17 mouse cellular contexts compared by ENCODE assay signal in genomic region chr7:65713782-65714181, GRCm38 (mm10). TPM values are rescaled to one million over a fixed set of nuclear protein-coding genes. Genes with fewer than 3 reads are reported as not detected.
A peak's percentile ranks its signal among the peaks of the same experiment; 100 is the strongest.
DNase-seq lines count a peak whose midpoint lies in the region; ATAC-seq and TF ChIP-seq lines count a peak whose summit lies in the region.
"Had no signal": no experiment of that assay in that cellular context is flagged by ENCODE, and none has a peak within 500 bp of the region (broad histone marks: within the 10 kb centered on the region; RNA-seq: fewer than 3 reads in every experiment).

No protein-coding gene starts in this region.

- peak; percentile 31; the same call in 1 of the 2 replicates for TF ChIP-seq CTCF in intestine, postnatal 0 days (IDR thresholded peaks at IDR 0.05; ENCODE audit: low read depth)
- peak; percentile 39; the same call in 1 of the 2 replicates for TF ChIP-seq CTCF in lung, embryonic 14.5 days (IDR thresholded peaks at IDR 0.05; ENCODE audit: low read depth)
- peak; percentile 6 for TF ChIP-seq CTCF in ES-Bruce4 (IDR thresholded peaks at IDR 0.05; ENCODE audit: low read depth, low read length)

- no peaks in the 10 kb centered on the region for H3K36me3 ChIP-seq in intestine, postnatal 0 days (ENCODE audit: control insufficient read depth, insufficient read depth)
- H3K36me3 ChIP-seq in intestine, embryonic 15.5 days, result no peaks in the 10 kb centered on the region
- no peaks in the 10 kb centered on the region for H3K36me3 ChIP-seq in lung, embryonic 14.5 days (ENCODE audit: insufficient read depth)
- no peaks in the 10 kb centered on the region for H3K36me3 ChIP-seq in ES-Bruce4 (ENCODE audit: control insufficient read depth, insufficient read depth, low read length, poor library complexity, severe bottlenecking)
- H3K36me3 ChIP-seq: limb, embryonic 10.5 days had no signal

- ATAC-seq in intestine, postnatal 0 days, result no peak
- ATAC-seq in intestine, embryonic 15.5 days, result no peak
- no peak for ATAC-seq in lung, embryonic 14.5 days (ENCODE audit: insufficient read depth)
- ATAC-seq: liver, postnatal 0 days had no signal

- peak; percentile 13 for DNase-seq in lung, embryonic 14.5 days
- DNase-seq in lung, postnatal 25 days (ENCODE audit: low spot score), result no peak
- DNase-seq in A20 (ENCODE audit: low read depth, low spot score), result peak; percentile 84
- no peak for DNase-seq in yolk sac, embryonic 10.5 days (ENCODE audit: low spot score)
- no peak for DNase-seq in thymus, postnatal 0 days (ENCODE audit: low spot score)
- DNase-seq: cerebellum, adult 8-10 months; kidney, postnatal 14 days; liver, postnatal 0 days; right cerebral cortex, postnatal 25 days; thymus, adult 18-20 months had no signal

- H3K4me1 ChIP-seq in intestine, postnatal 0 days (replicated peaks; ENCODE audit: control insufficient read depth, insufficient read depth, low read length), result no peaks in the 10 kb centered on the region
- no peaks in the 10 kb centered on the region for H3K4me1 ChIP-seq in intestine, embryonic 15.5 days (replicated peaks)
- H3K4me1 ChIP-seq in lung, embryonic 14.5 days (ENCODE audit: insufficient read depth), result no peaks in the 10 kb centered on the region
- no peaks in the 10 kb centered on the region for H3K4me1 ChIP-seq in ES-Bruce4 (ENCODE audit: control insufficient read depth, insufficient read depth, low read length)

- no peaks in the 10 kb centered on the region for H3K27me3 ChIP-seq in intestine, postnatal 0 days (replicated peaks; ENCODE audit: control insufficient read depth, insufficient read depth, low read length)
- no peaks in the 10 kb centered on the region for H3K27me3 ChIP-seq in intestine, embryonic 15.5 days (replicated peaks)
- no peaks in the 10 kb centered on the region for H3K27me3 ChIP-seq in lung, embryonic 14.5 days (ENCODE audit: insufficient read depth, low read length)
- H3K27me3 ChIP-seq in ES-Bruce4 (ENCODE audit: control insufficient read depth, insufficient read depth, low read length, poor library complexity, severe bottlenecking), result no peaks in the 10 kb centered on the region

- no peak overlapping the region for H3K27ac ChIP-seq in intestine, postnatal 0 days (ENCODE audit: low read depth, low read length)
- no peak overlapping the region for H3K27ac ChIP-seq in intestine, embryonic 15.5 days
- H3K27ac ChIP-seq in lung, embryonic 14.5 days (ENCODE audit: low read depth), result no peak overlapping the region
- no peak overlapping the region for H3K27ac ChIP-seq in ES-Bruce4 (ENCODE audit: insufficient read depth, low read length)
- H3K27ac ChIP-seq: hindbrain, embryonic 14.5 days; limb, embryonic 10.5 days had no signal

- WGBS in intestine, postnatal 0 days, result 71% methylated on average over 5 of the region's 5 CpGs
- WGBS in intestine, embryonic 15.5 days, result 62% methylated on average over 5 of the region's 5 CpGs
- WGBS in lung, embryonic 14.5 days, result 58% methylated on average over 5 of the region's 5 CpGs

- H3K9ac ChIP-seq in intestine, postnatal 0 days (ENCODE audit: low read depth, low read length), result no peak overlapping the region
- no peak overlapping the region for H3K9ac ChIP-seq in intestine, embryonic 15.5 days
- H3K9ac ChIP-seq in lung, embryonic 14.5 days, result no peak overlapping the region
- no peak overlapping the region for H3K9ac ChIP-seq in ES-Bruce4 (ENCODE audit: low read depth, poor library complexity, severe bottlenecking)
- H3K9ac ChIP-seq: hindbrain, embryonic 14.5 days; liver, postnatal 0 days had no signal

- no peaks in the 10 kb centered on the region for H3K9me3 ChIP-seq in intestine, postnatal 0 days (ENCODE audit: control insufficient read depth)
- no peaks in the 10 kb centered on the region for H3K9me3 ChIP-seq in intestine, embryonic 15.5 days
- H3K9me3 ChIP-seq in lung, embryonic 14.5 days (ENCODE audit: low read depth, low read length), result no peaks in the 10 kb centered on the region
- no peaks in the 10 kb centered on the region for H3K9me3 ChIP-seq in ES-Bruce4 (replicated peaks; ENCODE audit: control insufficient read depth, insufficient read depth, low read length, poor library complexity, severe bottlenecking)
- H3K9me3 ChIP-seq: limb, embryonic 10.5 days had no signal

- TF ChIP-seq POLR2A in ES-Bruce4 (IDR thresholded peaks at IDR 0.05; ENCODE audit: insufficient read depth, low read length), result no peak

- H3K4me3 ChIP-seq in intestine, postnatal 0 days (ENCODE audit: low read depth, low read length), result no peak overlapping the region
- H3K4me3 ChIP-seq in intestine, embryonic 15.5 days (replicated peaks), result no peak overlapping the region
- H3K4me3 ChIP-seq in lung, embryonic 14.5 days (ENCODE audit: low read depth, low read length), result no peak overlapping the region
- no peak overlapping the region for H3K4me3 ChIP-seq in ES-Bruce4 (ENCODE audit: low read depth, low read length)
- H3K4me3 ChIP-seq: limb, embryonic 10.5 days; myocyte had no signal

- no peak overlapping the region for H3K4me2 ChIP-seq in intestine, postnatal 0 days (replicated peaks; ENCODE audit: low read depth)
- no peak overlapping the region for H3K4me2 ChIP-seq in intestine, embryonic 15.5 days (replicated peaks)
- H3K4me2 ChIP-seq in lung, embryonic 14.5 days, result no peak overlapping the region
- H3K4me2 ChIP-seq: heart, embryonic 11.5 days; hindbrain, embryonic 14.5 days had no signal

- no peak for TF ChIP-seq EP300 in ES-Bruce4 (IDR thresholded peaks at IDR 0.05; ENCODE audit: insufficient read depth, low read depth, low read length)

RNA-seq across cellular contexts. Expression of gene Tm2d3, which starts 22.8 kb away (rescaled TPM):
- 55.2 and 62.4 TPM in 2 replicates for polyA plus RNA-seq in intestine, postnatal 0 days (2015; fragmentation: Nextera tagmentation; extraction: Ambion mirVana)
- polyA plus RNA-seq in intestine, embryonic 15.5 days (2015; fragmentation: Nextera tagmentation; extraction: Ambion mirVana), result 79.2 and 88.1 TPM in 2 replicates
- polyA plus RNA-seq in lung, embryonic 14.5 days (2014; fragmentation: Nextera tagmentation; extraction: Ambion mirVana), result 70.4 and 76.3 TPM in 2 replicates
- polyA plus RNA-seq in ES-Bruce4 (2011; ENCODE audit: insufficient read depth, insufficient read length, low read depth, missing spikeins), result 41.0 and 46.3 TPM in 2 replicates
- 63.2 and 69.0 TPM in 2 replicates for polyA plus RNA-seq in thymus, postnatal 0 days (2015; fragmentation: Nextera tagmentation; extraction: Ambion mirVana)

Comparison
In these comparisons a context has a peak if more than half of its experiments do, and no peak if none do; other contexts are left out.
1. DNase-seq: peak in lung, embryonic 14.5 days (single experiment) and A20 (single experiment); none in lung, postnatal 25 days (single experiment), yolk sac, embryonic 10.5 days (single experiment) and thymus, postnatal 0 days (single experiment).
2. Peak in every context shown above with its lines, with median percentiles within 50 percentile points of each other: CTCF ChIP-seq.